Mouse (Mus musculus) urinary bladder, postnatal 36 days (tissue): Measurements from ENCODE around the gene Dock4.

Experiments used
- DNase-seq, 2 experiments: peaks; one replicate each; pipeline ENCODE4 v3.0.0; 2022; ENCODE audit warnings: low spot score in 2 of 2, mixed read lengths in 1 of 2

The Dock4 gene

DNA sequence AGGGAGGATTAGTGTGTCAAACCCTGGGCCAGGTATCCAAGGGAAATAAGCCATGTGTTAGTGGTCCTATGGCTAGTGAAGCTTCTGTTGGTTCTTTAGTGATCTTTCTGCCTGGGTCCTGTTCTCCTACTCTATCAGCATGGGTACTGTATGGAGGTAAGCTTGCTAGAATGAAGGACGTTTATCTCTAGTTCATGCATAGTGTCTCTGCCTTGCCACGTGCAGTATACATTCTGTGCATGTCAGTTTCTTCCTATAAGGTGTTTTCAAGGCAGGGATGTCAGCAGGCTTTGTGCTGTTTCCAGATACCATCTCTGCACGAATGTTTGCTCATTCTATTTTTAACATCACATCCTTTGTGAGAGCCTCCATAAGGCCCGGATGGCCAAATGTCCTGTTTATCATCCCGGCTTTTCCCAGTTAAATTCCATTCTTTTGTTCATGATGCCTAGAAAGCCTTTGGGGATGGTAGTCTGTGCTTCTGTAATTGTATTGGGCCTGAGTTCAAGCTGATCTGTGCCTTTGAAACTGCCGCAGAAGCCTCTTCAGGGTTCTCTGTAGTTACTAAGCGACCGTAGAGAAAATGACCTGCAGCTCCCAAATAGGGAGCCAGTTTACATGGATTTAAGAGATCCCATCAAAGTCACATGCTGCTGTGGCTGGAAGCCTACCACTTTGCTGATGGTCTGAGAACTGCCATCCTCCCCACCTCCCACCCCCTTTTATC lies 66.1 kb downstream of the Dock4 start:
- DNase-seq, result no peak

DNA sequence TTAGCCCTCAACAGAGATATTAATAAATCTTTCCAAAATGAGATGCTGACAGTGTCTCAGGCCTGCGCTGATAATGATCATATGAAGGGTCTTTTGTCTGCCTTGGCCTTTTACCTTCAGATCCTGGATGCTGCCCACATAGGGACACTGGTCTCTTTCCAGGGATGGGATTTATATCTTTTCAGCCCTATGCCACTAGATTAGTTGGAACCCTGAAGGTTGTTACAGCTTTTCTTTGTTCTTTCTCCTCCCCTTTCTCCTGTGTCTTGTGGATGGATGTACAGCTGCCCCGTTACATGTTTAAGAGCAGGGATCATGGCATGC lies 66.6 kb downstream of the Dock4 start:
- DNase-seq, result no peak

DNA sequence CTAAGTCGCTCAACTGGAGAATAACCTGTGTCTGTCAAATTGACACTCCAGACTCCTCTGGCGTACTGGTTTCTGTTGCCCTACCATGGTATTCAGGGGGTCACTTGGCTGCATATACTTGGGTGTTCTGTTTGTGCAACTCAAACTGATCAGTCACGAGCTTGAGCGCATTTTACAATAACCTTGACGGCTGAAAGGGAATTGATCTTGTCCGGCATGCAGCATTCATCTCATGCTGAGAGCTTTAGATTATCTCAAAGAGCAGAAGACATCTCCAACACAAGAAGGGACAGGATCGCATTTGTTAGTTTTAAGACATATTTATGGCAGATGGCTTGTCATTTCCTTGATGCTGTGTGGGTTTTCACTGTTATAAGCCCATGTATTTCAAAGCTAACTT lies 67.2 kb downstream of the Dock4 start:
- no peak for DNase-seq

DNA sequence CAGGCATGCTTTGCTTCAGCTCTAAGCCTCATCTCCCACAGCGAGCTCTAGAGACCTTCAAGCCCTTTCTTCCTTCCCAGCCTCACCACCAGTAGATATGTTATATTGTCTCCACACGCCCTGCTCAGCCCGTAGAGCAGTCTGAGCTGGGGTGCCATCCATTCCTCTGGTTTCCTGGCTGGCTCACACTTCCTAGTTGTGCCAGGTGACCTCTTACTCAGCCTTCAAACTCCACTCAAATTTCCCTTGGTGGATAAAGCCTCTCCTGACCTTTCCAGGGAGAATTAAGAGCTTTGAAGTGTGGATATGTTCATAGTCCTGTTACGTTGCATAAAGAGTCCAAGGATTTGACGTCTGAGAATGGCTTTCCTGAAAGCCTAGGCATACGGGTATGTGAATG lies 68.3 kb downstream of the Dock4 start:
- DNase-seq, result no peak

DNA sequence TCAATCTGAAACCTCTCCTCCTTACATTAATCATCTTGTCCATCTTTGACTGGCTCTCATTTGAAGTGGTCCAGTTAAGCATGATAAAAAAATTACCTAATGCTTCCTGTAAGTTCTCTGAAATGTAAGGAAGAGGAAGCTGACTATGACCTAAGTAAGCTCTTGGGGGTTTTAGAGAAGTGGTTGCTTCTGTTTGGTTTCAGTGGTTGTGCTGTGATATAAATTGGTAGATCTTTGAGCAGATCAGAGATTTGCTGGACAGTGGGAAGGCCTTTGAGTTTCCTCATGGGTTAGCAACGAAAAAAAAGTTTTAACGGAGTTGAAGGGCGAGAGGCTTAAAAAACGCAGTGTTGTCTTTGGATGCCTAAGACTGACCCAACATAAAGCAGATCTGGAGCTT lies 76.7 kb downstream of the Dock4 start:
- DNase-seq, result no peak

DNA sequence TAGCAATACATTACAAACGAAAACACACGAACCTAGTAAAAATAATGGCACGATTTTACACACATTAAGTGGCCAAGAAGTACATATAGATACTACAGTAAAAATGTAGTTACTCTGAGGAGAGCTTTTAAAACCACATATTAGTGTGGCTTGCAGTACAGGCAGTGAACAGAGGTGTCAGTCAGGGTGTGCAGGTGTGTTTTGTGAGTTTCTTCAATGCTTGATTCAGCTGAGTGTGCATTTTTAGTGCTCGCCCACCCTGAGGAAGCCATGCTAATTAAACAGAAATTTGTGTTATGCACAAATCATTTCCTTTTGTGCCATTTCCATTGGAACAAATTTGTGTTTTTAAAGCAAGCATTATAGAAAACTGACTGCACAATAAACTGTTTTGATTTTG lies 77.3 kb downstream of the Dock4 start:
- DNase-seq, result no peak

DNA sequence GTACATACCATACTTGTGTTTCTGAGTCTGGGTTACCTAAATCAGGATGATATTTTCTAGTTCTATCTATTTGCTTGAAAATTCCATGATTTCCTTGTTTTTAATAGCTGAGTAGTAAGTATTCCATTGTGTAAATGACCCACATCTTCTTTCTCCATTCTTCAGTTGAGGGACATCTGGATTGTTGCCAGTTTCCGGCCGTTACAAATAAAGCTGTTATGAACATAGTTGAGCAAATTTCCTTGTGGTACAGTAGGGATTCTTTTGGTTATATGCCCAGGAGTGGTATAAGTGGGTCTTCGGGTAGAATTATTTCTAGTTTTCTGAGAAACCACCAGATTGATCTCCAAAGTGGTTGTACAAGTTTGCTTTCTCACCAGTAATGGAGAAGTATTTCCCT lies 79.3 kb downstream of the Dock4 start:
- DNase-seq, result no peak

DNA sequence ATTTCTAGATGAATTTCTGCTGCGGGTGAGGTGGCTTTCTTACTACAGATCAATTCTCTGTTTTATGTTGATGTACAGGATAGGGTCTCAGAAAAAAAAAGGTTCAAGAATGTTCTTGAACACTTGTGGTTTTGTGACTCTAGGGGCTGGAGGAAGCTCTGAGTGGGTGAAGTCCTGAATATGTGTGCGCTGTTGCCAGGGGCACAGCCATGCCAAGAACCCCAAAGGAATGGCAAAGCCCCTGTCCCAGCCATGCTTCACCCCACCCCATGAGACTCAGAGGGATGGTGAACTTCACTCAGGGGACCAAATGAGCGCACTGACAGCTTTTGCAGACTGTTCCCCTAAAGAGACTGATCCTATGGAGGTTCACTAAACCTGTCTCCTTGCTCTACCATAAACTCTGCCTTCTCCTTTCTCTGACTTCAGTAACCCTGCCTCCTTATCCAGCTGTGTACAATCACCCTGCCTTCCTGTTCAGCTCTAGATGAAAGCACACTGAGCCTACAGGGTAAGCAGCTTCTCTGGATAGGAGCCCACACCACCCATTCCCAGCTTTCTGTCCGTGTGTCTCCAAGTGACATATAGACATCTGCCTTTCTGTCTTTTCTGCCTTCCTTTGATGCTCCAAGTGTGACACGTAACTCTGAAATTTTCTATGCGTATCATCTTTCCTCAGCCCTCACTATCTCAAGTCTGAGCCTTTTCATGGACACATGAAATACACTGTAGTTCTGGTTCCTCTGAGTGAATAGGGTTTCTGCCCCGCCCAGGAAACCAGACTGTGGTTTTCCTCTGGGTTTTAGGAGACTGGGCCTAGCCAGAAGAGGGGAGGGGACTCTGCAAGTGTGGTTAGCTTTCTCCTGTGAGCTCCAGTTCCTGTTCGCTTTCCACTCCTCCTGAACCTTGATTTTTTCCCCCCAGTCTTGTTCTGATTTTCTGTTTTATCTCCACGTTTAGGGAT lies 90.2 kb downstream of the Dock4 start:
- no peak for DNase-seq

DNA sequence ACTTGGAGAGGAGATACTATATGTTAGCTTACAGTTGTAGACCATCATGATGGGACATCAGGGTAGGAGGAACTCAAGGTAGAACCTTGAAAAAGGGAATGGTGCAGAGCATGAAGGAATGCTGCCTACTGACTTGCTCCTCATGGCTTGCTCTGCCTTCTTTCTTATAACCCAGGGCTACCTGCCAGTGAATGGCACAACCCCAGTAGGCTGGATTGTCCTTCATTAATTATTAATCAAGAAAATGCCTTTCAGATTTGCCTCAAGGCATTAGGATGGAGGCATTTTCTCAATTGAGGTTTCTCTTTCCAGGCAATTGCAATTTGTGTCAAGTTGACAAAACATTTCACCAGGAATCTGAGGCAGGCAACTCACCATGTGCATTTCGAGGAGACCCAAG lies 92.1 kb downstream of the Dock4 start:
- no peak for DNase-seq

DNA sequence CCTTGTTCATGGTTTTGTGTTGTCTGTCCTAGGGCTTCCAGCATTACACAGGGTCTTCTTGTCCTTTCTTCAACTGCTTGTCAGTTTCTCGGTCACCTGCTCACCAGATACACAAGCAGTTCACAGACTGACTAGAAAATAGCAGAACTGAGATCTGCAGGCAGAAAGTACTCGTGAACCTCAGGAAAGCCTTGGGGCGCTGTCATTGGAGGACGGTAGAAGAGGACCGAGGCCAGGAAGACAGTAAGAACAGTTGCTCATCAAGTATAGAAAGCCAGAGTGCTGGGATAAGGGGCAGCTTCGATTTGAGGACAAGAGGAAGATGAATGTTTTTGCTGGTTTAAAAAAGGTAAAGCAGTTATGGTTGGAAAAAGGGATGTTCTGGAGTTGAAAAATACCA lies 92.6 kb downstream of the Dock4 start:
- no peak for DNase-seq

DNA sequence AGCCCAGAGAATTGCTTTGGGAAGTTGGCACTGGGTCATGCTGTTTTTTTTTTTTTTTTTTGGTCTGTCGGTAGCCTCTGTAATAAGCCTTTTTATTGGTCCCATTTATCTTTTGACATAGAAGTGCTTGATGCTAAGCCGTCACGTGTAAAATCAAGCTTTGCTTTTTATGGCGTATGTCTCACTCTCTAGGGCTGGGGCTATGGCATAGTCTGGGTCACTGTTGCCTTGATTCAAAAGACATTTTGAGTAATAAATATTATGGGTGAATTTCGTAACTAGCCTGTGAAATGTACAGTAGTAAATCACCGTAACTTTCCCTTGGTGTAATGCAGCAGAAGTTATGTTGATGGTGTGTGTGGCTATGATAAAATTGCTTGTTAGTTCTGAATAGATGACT lies 93.0 kb downstream of the Dock4 start:
- DNase-seq, result no peak

DNA sequence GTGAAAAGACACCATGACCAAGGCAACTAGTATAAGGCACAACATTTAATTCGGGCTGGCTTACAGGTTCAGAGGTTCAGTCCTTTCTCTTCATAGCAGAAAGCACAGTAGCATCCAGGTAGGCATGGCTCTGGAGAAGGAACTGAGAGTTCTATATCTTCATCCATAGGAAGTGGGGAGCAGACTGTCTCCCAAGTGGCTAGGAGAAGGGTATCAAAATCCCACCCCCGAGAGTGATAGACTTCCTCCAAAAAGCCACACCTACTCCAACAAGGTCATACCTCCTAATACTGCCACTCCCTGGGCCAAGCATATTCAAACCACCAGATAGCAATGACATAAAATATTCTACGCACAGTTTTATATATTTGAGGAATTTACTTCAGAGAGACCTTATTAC lies 98.5 kb downstream of the Dock4 start:
- DNase-seq, result no peak

DNA sequence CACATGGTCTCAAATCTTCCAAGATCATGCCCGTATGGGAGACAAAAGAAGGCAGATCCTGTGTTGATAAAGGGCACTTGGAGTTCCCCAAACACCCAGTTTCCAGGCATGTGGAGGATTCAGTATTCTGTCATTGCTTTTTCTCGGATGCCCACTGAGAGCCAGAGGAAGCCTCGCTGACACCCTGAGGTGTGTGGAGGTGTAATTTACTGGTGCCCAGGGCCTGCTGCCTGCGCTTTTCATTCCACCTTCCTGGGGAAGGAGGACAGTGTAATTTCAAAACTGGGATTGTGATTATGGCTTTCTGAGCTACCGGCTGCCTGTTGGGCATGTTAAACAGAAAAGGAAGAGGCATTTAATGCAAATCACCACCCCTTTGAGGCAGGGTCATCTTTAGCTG lies 101.1 kb downstream of the Dock4 start:
- DNase-seq, result no peak

DNA sequence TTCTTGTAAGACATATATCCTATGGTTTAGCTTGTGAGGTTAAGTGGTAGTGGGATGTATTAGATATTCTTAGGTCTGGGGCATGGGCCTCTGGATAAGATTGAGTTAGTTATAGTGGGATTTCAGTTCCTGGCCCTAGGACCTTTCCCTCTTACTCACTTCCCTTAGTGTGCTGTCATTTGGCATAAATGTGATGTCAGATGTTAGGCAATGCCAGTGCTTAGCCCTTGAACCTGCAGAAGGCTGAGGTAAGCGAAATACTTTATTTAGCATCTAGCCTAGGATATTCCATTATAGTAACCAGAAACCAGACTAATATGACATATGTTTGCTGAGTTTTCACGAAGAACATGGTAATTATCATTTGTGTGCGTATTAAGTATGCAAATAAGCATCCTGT lies 105.6 kb downstream of the Dock4 start:
- DNase-seq, result no peak

DNA sequence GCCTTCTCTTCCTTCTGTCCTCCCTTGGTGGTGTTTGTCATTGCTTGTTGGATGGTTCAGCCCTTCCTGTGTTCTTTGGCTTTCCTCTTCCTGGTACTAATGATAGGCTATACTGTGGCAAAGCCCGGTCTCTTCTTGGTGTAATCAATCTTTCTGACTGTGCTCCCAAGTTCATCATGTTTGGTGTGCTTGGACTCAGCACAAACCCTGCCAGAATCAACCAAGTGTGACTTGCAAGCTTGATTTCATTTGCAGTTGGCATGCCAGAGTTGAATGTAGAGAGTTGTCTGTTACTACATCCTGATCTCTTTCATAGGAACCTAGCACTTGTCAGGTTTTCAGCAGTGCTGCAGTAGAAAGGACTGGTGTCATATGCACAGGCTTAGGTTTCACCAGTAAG lies 106.4 kb downstream of the Dock4 start:
- no peak for DNase-seq

DNA sequence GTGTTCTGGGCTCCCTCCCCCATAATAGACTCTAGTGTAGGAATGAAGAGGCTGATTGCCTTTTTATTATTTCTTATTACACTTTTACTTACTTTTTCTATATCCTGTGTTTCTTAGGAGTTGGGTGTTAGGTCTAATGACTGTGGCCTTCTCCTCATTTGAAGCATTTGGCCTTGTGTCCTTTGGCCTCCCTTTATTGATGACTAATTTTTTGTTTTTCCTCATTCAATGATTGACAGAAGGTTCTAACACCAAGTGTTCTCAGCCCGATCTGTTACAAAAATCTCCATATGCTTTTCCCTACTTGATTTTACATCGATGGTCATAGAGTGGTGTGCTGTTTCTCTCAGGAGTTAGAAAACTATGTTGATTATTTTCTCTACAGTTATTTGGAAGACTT lies 108.2 kb downstream of the Dock4 start:
- DNase-seq, result no peak

DNA sequence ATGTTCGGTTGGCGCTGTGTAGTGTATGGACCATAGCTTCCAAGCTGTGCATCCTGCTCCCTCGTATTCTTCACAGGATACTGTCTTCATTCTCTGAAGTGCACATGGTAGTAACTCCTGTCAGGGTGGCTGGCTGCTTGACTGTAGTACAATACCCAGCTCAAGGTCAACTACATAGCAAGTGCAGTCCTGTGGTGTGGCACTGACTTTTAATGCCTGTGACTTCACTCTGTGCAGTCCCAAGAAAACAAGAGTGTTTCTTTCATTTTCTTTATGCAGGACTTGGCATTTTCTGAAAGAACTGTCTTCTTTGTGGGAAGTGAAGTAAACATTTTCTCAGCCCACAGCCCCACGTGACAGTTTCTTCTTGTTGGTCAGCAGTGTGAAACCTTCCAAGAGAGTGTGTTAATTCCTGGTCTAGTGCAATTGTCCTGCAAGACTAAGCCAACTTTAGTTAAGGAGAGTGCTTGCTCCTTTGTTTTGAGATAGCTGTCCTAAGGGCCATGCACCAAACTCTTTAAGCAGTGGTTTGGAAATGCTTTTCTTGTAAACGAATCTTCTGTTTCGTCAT lies 109.3 kb downstream of the Dock4 start:
- DNase-seq, result no peak

DNA sequence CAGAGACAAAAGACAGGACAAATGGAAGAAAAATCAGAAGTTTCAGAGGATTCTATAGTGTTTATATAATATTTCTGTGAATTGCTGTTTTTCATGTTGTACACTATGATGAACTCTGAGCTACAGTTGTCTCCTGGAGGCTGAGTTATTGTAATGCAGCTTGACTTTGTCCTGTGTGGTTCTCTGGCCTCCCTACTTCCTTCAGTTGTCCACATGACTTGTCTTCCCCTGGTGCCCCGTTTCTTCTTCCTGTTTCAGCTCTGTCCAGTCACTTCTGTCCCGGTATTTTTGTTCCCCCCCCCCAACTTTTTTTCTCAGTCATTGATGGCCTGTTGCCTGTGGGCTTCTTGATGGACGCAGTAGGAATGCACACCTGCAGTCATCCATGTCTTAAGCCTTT lies 112.8 kb downstream of the Dock4 start:
- DNase-seq, result no peak

DNA sequence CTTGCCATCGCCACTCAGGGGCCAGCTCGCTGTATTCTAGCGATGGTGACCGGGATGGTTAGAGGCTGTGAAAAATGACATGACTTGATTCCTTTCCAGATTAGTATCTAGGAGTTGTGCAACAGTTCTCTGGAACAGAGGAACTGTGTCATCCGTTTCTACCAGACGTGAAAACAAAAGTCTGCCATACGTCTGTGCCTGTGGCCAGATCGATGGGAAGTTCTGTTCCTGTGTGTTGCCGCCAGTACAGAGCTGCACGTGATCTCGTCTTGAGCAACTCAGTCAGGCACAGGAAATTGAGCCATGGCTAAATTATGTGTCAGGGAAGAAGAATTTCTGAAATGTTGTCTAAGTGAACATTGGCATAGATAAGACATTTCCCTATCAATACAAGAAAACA lies 113.4 kb downstream of the Dock4 start:
- DNase-seq, result peak; percentile 20 to 60

DNA sequence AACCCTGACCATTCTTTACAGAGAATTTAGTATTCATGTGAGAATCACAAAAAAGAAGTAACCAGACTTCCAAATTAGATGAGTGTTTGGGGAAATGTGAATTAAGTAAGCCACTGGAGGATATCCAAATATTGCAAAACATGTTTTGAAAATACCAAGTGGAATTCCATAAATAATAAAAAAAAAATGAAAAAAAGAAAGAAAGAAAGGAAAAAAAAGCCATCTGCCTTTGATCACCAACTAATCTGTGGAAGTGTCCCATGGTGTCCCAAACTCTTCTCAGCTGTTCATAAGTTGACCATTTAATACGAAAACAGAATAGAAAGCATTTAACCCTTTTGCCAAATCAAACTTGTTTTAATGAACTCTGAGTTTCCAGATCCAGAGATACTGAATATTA lies 118.0 kb downstream of the Dock4 start:
- no peak for DNase-seq

DNA sequence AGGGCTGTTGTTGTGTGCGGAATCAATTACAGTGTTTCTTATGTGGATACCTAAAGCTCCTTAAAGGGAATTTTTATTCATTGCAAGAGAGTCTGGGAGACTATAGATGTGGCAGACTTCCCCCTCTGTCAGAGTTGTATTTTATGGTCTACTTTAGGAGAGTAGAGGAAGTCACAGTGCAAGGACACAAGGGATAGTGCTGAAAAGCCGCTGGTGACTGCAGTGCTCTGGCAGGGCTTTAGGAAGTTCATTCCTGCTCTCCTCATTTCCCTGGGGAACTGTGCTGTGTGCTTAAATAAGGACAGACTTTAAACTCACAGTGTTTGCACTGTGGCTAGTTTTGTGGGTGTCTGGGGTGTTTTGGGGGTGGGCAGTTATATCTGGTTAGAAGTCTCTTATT lies 118.5 kb downstream of the Dock4 start:
- DNase-seq, result no peak

DNA sequence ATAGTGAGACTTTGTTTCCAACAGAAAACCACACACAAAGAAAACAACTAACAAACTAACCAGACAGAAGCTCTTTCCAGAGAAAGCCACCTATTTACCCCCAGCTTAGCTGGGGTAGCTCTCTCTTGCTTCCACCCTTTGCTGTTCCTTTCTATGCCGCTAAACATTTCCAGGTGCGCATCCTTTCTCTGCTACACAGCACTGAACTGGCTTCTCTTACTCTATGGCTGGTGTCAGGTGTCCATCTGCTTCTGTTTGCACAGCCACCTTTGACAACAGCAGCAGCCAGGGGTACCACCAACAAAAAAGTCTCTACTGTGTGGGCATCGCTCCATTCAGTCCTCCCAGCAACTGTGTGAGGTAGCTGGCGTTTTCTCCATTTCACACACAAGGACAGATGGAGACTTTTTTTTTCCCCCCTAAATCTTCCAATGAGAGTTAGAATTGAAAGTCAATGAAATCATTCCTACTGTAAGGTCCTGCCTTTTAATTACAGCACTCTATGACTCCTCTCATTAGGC lies 122.7 kb downstream of the Dock4 start:
- DNase-seq, result no peak
